Mouse (Mus musculus) midbrain, embryonic 14.5 days (tissue): ENCODE measurements around the gene Zbtb8os. TPM values are rescaled to one million over a fixed set of nuclear protein-coding genes. Genes with fewer than 3 reads are reported as not detected.

Experiments
- ATAC-seq: fragments of 200-750 bp; cut with Nextera tagmentation; 2 replicates; pipeline ENCODE4 v1.8.0; 2017; ENCODE audit warnings: moderate number of reproducible peaks, moderate library complexity; ENCODE audit not compliant: low FRiP score, low TSS enrichment
- DNase-seq: peaks from one replicate; pipeline ENCODE4 v3.0.0-alpha.2; 2015
- H3K27ac ChIP-seq: fragments of 300-500 bp; sonication (generic); replicated peaks from 2 replicates; pipeline ENCODE4 v1.5.1; 2014; ENCODE audit warnings: mild to moderate bottlenecking, low read depth, low read length, moderate library complexity
- H3K27me3 ChIP-seq: fragments of 300-500 bp; sonication (generic); 2 replicates; pipeline ENCODE4 v1.6.1; 2014; ENCODE audit warnings: low read length, control low read depth, mixed read lengths; ENCODE audit not compliant: control insufficient read depth, insufficient read depth
- H3K36me3 ChIP-seq: fragments of 300-500 bp; sonication (generic); 2 replicates; pipeline ENCODE4 v1.6.1; 2014; ENCODE audit warnings: low read length, control low read depth; ENCODE audit not compliant: control insufficient read depth, insufficient read depth
- H3K4me1 ChIP-seq: fragments of 300-500 bp; sonication (generic); 2 replicates; pipeline ENCODE4 v1.6.1; 2014; ENCODE audit warnings: mild to moderate bottlenecking, antibody characterized with exemption, low read length, control low read depth; ENCODE audit not compliant: control insufficient read depth, insufficient read depth
- H3K4me2 ChIP-seq: fragments of 300-500 bp; sonication (generic); 2 replicates; pipeline ENCODE4 v1.6.1; 2014; ENCODE audit warnings: mild to moderate bottlenecking, low read length, moderate library complexity
- H3K4me3 ChIP-seq: fragments of 300-500 bp; sonication (generic); replicated peaks from 2 replicates; pipeline ENCODE4 v1.5.1; 2014; ENCODE audit warnings: low read depth, low read length
- H3K9ac ChIP-seq: fragments of 300-500 bp; sonication (generic); replicated peaks from 2 replicates; pipeline ENCODE4 v1.6.1; 2014; ENCODE audit warnings: mild to moderate bottlenecking, low read length, moderate library complexity
- H3K9me3 ChIP-seq: fragments of 300-500 bp; sonication (generic); 2 replicates; pipeline ENCODE4 v1.6.1; 2016; ENCODE audit warnings: low read length, control low read depth, mixed read lengths; ENCODE audit not compliant: control insufficient read depth
- WGBS: fragments of 180-500 bp; shearing (Covaris S2); extraction: QIAGEN DNeasy Blood & Tissue Kit; methylation state at CpG from one replicate; pipeline ENCODE4 v1.1.7; 2014; 5-methylcytosine and 5-hydroxymethylcytosine counted together
- polyA plus RNA-seq: library from polyadenylated mRNA; unstranded; fragments of >200 nt; fragmentation: Nextera tagmentation; extraction: Ambion mirVana; gene quantifications from 2 replicates; pipeline ENCODE4 v1.2.1, GENCODE M21; 2014

The Zbtb8os gene
- polyA plus RNA-seq, 1 experiment from 2014 or later: 22.9 TPM

GRCm38 (mm10) chr4:129399813-129400212 lies 64.3 kb downstream of the Zbtb8os start:
- no peak for ATAC-seq
- H3K4me2 ChIP-seq: no peak overlapping the region
- no peak overlapping the region for H3K9ac ChIP-seq
- H3K4me3 ChIP-seq: no peak overlapping the region
- no peaks in the 10 kb centered on the region for H3K4me1 ChIP-seq
- WGBS: 79% methylated on average over 4 of the region's 4 CpGs
- no peaks in the 10 kb centered on the region for H3K27me3 ChIP-seq
- no peak overlapping the region for H3K27ac ChIP-seq
- H3K36me3 ChIP-seq: no peaks in the 10 kb centered on the region
- no peak for DNase-seq
- no peaks in the 10 kb centered on the region for H3K9me3 ChIP-seq

Other genes with a start within 250 kb of the Zbtb8os start
- not detected in 2 replicates for gene Tmem54, start 230.1 kb upstream of the Zbtb8os start, polyA plus RNA-seq
- 26.4 and 31.7 TPM in 2 replicates for gene Hpca, start 213.7 kb upstream of the Zbtb8os start, polyA plus RNA-seq
- 5.6 and 8.0 TPM in 2 replicates for gene Fndc5, start 198.7 kb upstream of the Zbtb8os start, polyA plus RNA-seq
- 18.2 and 23.7 TPM in 2 replicates for gene S100pbp, start 146.0 kb upstream of the Zbtb8os start, polyA plus RNA-seq
- 116 and 122 TPM in 2 replicates for gene Yars, start 145.9 kb upstream of the Zbtb8os start, polyA plus RNA-seq
- gene C77080, start 74.3 kb upstream of the Zbtb8os start, polyA plus RNA-seq: 7.0 and 8.4 TPM in 2 replicates
- gene Sync, start 48.1 kb upstream of the Zbtb8os start, polyA plus RNA-seq: 0.34 and 0.54 TPM in 2 replicates
- gene Rbbp4, start 325 bp upstream of the Zbtb8os start, polyA plus RNA-seq: 280 and 349 TPM in 2 replicates
- 12.4 and 13.3 TPM in 2 replicates for gene Zbtb8a, start 42.4 kb downstream of the Zbtb8os start, polyA plus RNA-seq
- 15.9 and 17.6 TPM in 2 replicates for gene Zbtb8b, start 105.2 kb downstream of the Zbtb8os start, polyA plus RNA-seq
- gene Bsdc1, start 125.9 kb downstream of the Zbtb8os start, polyA plus RNA-seq: 31.4 and 35.7 TPM in 2 replicates
- 0.38 and 0.74 TPM in 2 replicates for gene Tssk3, start 155.3 kb downstream of the Zbtb8os start, polyA plus RNA-seq
- 0.69 TPM in 1 of 2 replicates, not detected in the other for gene Fam229a, start 155.5 kb downstream of the Zbtb8os start, polyA plus RNA-seq
- 1,591 and 1,713 TPM in 2 replicates for gene Marcksl1, start 177.9 kb downstream of the Zbtb8os start, polyA plus RNA-seq
- gene Hdac1, start 207.0 kb downstream of the Zbtb8os start, polyA plus RNA-seq: 73.6 and 101 TPM in 2 replicates
- 9.0 and 13.6 TPM in 2 replicates for gene Lck, start 237.9 kb downstream of the Zbtb8os start, polyA plus RNA-seq
- gene Fam167b, start 242.9 kb downstream of the Zbtb8os start, polyA plus RNA-seq: 0.24 TPM in 1 of 2 replicates, not detected in the other